Mouse (Mus musculus): ENCODE results near the gene Arhgap18.

Arhgap18 gene

DNA sequence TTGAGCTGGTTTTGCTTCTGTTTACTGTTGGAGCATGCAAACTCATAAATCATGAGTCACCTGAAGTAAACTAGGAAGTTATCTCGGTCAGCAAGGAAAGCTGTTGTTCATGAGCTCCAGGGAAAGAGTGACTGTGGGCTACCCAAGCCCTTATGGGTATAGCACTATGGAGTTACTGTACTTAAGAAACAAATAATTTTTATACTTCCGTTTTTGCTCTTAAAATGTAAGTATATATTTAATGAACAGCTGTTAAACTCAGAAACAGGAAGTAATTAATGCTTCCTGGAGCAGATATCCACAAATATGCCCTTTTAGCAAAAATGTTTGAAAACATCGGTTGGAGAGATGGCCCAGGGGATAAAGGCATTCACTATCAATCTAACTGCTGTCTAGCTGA lies 27.4 kb downstream of the Arhgap18 start:
- no peak for DNase-seq

DNA sequence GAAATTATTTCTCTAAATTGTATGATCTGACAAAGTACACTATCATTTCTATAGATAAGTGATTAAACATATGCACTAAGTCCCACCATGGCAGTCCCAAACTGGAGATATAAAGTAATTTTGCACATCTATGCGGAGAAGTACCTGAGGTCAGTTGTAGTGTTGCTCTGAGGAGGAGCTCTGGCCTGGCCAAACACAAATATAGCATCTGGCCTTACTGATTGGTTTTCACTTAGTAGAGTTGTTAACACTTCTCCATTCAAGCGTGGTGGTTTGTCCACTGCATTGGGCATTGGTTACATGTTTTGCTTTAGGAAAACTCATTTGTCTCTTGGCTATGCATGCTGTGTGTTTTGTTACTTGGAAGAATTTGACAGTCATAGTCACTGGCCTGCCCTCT lies 36.5 kb downstream of the Arhgap18 start:
- no peak for DNase-seq

DNA sequence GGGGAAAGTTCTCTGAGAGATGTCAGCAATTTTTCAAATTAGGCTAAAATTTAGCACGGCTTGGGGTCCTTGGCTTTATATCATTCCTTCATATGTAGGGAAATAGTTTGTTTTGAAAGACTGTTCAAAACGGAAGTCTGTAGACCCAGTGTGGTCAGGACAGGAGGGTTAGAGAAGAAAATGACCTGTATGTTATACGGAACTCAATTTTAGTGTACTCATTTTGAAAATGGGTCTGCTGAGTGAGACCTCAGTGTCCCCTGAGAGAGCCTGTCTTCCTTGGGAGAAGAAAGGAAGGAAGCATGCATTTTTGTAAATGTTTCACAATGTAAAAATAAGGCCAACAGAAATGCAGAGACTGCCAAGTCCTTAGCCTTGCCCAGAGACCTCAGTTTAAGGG lies 38.6 kb downstream of the Arhgap18 start:
- DNase-seq = no peak

DNA sequence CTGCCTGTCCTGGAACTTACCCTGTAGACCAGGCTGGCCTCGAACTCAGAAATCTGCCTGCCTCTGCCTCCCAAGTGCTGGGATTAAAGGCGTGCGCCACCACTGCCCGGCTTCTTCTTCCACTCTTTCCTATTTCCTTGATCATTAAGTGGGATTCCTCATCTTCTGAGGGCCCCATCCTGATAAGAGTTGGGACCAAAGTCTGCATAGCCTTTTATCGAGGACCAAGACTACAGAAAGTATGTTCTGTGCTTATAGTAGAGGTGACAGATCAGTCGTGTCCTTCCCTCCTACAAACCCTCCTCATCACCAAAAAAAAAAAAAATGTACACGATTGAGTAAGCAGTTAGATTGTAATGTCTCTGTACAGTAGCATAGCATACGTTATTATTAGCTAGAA lies 39.8 kb downstream of the Arhgap18 start:
- no peak for DNase-seq

DNA sequence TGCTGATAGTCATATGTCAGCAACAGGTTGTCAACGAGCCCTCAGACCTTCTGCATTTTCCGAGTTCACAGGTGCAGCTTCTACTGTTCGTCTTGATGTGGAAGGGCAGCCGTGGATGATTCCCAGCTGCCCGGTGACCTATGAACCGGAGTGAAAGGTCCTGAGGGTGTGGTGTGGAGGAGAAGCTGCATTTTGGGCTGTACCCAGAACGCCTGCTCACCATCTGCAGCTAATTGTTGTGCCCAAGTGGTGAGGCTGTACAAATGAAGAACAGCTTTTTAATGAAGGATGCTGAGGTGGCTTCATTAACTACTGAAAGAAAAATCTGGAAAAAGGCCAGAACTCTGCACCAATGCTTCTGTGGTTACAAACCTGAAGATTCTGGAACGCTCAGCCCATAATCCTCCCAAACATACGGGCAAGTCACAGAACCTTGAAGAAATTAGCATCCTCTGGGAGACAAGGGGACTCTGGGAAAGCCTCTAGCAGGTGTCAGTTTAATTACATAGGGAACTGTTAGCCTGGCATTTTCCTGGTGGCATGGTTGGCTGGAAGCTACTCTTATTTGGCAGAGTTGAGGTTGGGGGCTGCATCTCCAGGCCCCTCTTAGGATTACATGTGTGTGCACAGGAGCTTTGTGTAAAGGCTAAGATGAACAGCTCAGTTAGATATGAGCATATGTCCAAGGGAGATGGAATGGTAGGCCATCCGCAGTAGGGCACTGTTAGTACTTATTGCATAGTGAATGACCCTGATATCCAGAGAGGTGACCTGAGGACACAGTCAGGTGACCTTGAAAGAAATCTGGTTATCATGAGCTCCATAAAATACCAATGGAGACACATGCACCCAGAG lies 43.4 kb downstream of the Arhgap18 start:
- no peak for DNase-seq

DNA sequence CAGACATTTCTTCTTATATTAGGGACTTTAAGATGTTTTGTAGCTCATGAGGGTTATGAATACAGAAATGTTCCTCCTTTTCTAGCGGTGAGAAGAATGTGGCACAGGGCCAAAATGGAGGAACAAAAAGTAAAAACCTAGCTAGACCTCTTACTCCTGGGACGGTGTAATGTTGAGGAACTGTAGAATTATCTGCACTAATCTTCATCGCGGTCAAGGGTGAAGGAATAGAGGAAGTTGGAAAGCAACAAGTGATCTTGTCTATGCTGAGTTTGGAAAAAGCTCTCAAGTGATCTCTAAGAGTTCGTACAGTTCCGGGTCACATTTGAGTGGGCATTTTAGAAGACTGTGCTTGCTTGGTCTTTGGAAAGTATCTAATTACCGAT lies 44.1 kb downstream of the Arhgap18 start:
- no peak for DNase-seq

DNA sequence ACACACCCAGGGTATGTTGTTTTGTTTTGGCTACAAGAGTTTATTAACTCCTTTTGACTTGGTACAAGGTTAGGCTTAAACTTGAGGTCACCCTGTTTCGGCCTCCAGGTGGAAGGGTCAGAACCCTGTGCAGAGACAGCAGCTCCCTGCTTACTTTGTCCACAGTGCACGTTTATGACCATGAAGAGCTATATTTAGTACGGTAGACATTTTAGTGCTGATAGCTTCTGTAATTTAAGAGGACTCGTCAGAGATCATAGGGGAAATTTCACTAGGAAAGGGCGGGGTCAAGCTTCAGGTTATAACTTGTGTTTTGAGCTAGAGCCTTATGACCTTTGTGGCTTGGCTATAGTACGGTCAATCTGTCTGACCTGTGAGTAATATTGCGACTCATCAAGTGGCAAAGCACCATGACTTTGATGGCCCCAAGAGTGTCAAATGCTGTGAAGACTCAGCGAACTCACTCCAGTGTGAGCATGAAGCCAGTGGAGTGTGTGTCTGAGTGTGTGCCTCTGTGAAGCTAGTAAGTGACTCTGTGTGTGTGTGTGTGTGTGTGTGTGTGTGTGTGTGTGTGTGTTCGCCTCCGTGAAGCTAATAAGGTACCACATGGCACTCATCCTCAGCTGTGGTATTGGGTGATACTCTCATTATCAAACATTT lies 45.7 kb downstream of the Arhgap18 start:
- no peak for DNase-seq

DNA sequence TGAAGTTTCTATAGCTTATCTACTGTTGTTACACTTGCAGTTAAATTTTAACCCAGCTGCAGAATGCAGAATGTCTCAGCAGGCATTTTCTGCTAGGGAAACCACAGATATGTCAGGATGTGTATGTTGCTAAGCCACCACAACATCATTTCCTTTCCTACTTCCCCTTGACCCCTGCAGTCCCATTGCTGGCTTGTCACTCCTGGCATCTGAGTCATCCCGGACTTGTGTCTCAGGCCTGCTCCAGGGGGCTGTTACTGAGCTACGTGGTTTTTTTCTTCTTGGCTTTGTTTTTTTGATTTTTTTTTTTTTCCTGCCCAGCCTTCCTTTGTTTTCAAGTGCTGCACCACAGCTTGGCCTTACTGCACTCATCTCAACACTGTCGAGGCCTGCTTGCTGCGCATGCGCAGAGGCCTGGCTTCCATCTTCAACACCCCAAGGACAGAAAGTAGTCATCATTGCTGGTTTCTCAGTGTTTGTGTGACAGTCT lies 46.4 kb downstream of the Arhgap18 start:
- DNase-seq = no peak

DNA sequence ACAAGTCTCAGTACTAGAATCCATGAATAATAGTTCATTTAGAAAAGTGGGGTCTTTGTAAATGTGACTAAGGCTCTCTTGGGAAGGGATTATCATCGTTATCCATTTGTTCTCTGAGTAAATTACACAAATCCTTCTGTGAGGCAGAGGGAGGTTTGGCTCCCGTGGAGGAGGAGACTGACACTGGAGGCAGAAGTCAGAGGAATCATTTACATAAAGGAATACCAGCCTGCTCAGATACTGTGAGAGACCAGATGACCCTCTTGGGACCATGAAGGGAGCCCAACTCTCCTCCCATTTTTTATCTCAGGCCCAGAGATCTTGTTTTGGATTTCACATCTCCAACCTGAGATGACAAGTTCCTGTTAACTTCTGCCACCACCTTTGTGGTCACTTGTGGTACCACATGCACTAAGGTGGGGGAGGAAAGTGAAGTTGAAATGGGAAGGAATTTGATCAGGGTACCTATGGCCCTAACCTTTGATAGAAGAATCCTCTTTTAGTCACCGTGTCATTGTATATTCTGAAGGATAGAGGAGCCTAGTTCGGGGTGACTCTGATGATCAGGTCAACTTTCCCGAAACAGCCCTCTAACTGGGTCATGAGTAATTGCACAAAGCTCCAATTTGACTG lies 51.2 kb downstream of the Arhgap18 start:
- DNase-seq = no peak

DNA sequence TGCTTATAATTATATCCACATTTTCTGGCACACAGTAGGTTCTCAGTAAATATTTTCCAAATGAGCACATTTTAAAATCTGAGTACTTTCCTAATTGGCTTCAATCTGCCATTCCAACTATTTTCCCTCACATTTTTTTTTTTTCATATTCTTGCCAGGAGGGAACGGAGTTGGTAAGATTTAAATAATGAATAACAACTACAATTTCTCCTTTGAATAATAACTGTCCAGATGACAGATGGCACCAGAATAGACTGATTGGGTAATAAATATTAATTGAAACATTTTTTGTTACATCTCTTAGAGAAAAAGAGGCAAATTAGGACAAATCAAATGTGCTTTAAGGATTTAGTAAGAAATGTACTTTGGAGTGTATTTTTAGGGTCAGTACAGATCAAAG lies 51.8 kb downstream of the Arhgap18 start:
- DNase-seq = no peak

DNA sequence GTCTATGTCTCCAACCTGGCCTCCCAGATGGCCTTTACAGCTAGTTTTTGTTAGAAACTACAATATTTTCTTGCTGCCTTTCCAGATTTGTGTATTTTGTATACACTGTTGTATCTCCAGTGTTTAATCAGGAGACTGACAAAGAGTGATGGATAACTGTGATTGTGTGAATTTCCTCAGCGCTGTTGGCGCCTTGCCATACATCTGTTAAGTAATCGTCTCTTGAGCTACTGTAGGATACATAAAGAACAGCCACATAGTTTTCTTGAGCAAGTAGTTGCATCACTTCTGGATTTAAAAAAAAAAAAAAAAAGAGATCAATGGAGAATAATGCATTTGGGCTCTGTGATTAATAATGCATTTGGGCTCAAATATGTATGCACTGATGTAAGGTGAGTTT lies 52.9 kb downstream of the Arhgap18 start:
- DNase-seq = no peak

DNA sequence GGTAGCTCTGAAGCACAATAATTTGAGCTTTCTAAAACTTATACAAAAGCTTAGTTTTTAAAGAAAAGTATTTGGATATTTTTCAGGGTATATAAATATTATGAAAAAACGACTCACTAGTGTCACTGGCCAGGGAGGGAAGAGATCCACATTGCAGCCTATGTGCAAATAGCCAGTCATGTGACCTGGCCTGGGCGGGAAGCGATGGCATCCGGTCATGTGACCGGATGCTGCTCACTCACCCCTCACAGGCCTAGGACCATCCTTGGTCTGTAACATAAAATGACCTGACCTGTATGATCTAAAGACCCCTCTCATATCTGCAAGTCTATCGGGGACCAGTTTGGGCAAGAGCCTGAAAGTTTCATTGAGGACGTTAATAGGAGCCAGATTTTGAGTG lies 56.8 kb downstream of the Arhgap18 start:
- DNase-seq = no peak

DNA sequence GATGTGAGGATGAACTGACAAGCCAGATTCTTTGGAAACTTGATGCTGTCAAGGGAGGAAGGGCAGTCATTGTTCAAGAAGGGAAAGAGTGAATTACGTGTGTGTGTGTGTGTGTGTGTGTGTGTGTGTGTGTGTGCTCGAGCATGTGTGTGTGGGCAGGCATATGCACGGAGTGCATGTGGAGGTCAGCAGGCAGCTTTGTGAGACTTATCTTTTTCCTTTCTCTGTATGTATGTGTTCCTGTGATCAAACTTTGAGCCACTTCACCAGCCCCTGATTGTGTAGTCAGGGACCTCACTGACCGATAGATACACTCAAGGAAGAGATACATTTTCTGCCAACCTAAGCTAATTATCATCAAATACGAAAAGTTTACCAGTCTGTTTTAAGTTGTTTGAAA lies 57.6 kb downstream of the Arhgap18 start:
- DNase-seq = no peak

DNA sequence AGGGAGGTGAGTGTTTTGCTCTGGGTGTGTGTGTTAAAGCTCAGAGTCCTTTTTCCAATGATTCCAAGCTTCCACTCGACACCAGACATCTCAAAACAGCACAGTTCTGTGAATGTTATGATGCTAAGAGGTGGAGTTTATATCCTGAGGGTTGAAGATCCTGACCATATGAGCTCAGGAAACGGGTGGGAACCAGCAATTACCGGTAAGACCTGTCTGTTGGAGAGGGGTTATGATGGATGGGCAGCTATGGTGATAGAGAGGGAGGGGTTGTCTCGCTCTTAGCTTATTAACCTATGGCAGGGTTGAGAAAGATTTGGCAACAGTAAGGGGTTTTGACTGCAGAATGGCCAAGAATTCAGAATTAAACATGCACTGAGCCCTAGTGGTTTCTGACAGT lies 58.1 kb downstream of the Arhgap18 start:
- no peak for DNase-seq

DNA sequence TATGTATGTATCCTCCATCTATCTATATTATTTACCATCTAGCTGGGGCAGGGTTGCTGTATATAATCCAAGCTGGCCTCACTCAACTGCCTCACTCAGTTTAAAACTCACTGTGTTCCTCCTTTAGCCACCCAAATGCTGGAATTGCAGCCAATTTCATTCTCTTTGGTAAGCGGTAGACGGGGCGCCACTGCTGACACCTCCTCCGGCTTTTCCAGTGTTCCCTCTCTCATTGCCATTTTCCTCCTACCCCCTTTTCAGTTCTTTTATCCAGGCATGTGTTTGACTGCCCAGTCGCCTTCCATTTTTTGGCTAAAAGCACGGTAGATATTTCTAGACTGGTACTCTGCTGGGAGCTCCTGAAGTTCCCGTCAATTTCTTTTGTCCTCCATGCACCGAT lies 62.4 kb downstream of the Arhgap18 start:
- DNase-seq = no peak

DNA sequence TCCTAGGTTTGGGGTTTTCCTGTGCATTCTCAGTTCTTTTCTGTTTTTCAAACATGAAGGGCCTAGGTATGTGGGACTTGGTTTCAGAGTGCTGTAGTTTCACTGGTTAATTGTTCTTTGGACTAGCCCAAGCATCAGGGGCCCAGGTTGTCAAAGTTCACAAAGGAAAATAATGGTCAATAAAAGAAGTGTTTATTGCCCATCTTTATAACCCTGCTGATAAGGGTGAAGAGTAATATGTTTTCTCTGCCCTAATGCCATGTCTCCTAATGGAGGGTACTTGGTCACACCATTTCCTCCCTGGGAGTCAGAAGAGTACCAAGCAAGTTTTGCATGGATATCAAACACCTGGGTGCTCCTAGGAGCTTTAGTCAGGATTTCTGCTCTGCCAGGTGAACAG lies 67.1 kb downstream of the Arhgap18 start:
- no peak for DNase-seq

DNA sequence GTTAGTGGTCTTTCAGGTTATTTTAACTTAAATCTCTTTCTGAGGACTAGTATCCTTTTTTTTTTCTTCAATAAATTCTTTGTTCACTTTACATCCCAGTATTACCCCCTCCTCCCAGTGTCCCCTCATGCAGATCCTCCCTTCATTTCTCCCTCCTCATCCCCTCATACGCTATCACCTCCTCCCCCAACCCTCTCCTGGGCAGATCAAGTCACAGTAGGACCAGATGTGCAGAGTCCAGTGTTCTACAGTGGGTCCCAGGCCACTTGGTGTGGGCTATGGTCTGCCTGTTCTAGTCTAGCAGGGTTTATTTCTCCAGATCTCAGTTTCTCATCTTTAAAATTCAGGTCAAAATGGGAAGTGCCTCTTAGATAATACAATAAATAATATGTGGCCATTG lies 67.7 kb downstream of the Arhgap18 start:
- no peak for DNase-seq

DNA sequence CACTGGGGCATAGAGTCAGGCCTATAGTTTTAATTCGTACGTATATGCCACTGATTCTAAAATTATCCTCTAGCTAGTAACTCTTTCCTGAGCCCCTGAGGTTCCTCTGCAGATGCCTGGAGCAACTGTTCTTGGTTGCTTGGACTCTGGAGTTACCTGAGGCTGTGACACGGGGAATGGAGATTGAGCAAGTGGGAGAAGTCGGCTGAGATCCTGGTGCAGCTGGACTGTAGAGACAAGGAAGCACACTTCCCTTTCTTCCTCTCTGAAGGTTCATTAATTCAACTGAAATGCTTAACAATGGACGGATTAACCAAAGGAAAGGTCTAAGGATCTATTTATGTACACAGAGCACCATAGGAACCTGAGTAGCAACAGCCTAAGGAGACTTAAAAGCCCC lies 70.8 kb downstream of the Arhgap18 start:
- DNase-seq = no peak

DNA sequence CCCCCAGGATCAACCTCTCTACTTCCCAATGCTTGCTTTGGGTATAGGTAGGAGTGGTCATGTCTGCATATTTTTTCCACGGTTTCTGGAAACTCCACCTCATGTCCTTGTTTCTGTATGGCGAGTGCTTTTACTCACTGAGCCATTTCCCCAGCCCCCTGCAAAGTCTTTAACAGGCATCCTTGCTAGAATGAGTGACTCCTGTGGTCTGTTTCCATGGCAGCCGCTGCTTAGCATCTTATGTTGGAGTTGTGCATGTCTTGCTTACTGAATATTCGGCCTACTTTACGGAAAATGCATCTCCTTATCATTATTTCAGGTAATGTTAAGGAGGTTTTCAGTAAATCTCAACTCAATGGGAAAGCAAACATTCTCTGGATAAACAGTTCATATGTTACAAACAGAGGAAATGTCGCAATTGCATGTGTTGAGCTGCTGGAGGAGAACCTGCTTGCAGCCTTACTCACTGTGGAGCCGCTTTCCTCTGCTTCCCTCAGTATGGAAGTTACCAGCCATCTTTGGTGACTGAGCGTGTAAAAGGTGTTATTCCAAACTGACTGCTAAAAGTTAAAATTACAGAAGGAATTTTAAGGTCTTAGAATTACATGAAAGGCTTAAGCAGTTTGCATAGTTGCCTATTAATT lies 72.1 kb downstream of the Arhgap18 start:
- DNase-seq = no peak

DNA sequence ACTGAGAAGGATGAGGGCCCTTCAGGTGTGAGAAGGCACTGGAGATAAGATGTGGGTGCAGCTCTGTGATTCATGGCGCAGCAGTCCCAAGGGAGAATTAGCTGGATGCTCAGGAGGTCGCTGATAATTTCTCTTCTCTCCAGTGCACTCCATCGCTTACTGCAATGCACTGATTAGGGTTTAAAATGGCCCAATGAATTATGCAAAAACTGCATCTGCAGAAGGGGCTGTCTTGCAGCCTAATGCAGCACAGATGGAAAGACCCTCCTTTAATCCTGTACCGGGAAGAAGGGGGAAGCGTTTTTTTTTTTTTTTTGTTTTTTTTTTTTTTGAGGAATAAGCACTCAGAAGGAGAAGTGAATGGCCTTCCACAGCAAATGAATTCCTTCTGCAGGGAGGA lies 74.1 kb downstream of the Arhgap18 start:
- DNase-seq = no peak

DNA sequence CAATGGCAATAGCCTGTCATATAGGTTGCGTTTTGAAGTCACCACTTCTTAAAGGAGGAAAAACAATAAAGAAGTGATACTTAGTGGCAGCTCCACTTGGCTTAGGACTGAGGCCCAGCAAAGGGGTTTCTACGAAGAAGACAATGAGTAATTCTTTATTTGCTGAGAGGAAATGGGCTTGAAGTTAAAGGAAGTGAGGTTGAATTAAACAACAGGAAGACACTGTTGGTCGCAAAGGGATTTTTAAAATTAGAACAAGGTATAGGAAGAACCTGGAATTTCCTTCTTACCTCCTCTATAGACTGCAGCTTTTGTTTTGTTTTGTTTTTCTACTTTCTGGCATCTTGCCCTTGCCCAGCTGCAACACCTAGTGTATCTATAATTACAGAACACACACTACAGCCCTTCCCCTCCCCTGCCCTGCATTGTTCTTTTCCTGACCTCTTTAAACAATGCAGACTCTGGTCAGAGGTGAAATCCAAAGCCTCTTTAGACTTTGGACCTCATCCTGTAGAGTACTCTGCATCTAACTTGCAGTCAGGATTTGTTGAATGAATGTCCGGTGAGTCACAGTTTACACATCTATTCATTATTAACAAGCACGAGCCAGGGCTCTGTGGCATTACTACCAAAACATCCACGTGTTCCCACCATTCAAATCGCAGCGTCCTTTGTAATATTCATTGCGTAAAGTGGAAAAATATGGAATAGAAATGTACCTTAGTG lies 75.4 kb downstream of the Arhgap18 start:
- no peak for DNase-seq

DNA sequence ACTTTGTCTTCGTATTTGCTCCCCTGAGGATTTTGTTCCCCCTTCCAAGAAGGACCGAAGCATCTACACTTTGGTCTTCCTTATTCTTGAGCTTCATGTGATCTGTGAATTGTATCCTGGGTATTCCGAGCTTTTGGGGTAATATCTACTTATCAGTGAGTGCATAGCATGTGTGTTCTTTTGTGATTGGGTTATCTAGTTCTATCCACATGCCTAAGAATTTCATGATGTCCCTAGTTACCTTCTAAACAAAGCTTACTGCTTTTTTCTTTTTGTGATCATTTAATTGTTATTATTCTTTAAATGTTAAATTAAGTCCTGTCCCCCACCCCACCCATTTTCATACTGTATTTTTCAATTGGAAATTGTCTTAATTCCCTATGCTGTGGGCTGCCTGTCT lies 78.8 kb downstream of the Arhgap18 start:
- DNase-seq = no peak

Data from cerebellum, adult 8-10 months (tissue).